Mouse (Mus musculus) gastrocnemius, postnatal 4 days (tissue): ENCODE measurements at regions not wholly inside any gene's neighbourhood (a gene's known extent, or its start where the extent isn't known, plus 50 kb on each side); places are given as distances from the start of the nearest gene placed in this dataset.

Experiments
- DNase-seq, 2 experiments: peaks; one replicate each; pipeline ENCODE4 v3.0.0; 2021 to 2022; ENCODE audit warnings: low spot score in 2 of 2, mixed read lengths in 2 of 2

GRCm38 (mm10) chr15:61096021-61096781, 173.4 kb upstream of the A1bg start:
- DNase-seq, result no peak

DNA sequence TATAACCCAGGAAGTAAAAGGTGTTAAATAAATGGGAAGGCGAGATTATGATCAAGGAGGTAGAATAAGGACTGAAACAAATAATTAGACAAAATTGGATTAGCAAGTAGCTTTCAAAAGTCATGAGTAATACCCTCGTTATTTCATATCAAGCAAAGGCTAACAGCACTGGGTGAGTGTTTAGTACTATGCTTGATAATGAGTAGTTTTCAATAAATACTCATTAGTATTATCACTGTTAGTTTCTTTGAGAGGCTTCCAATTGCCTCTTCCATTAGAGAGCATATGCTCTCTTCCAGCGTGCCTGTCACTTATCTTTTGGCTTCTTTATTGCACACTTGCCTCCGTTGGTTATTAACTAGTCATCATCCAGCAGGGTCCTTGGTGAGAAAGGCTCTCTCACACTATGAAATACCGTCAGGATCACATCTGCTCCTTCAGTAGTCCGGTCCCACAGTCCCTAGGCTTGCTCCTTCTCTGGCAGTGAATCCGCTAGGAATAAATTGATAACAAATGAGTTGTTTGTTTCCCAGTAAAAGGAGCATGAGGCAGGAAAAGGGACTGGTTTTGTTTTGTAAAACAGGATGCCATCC, 132.3 kb upstream of the A1bg start:
- no peak for DNase-seq

DNA sequence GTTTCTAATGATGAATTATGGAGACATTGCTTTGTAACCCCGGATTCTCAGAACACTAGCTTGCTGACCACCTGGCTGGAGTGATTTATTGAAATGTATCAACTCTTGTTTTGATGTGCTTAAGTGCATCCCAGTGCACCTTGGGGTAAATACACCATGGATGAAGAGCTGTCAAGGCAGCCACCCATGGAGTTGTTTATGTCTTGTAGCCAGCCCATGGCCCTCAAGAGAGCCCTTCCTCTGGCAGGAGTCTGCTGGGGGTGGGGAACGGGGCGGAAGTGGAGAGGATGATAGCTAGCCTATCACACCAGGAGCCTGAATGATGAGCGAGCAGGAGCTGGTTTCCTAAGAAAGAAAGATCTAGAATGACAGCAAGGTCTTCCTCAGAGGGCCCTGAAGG, 128.6 kb upstream of the A1bg start:
- no peak for DNase-seq

DNA sequence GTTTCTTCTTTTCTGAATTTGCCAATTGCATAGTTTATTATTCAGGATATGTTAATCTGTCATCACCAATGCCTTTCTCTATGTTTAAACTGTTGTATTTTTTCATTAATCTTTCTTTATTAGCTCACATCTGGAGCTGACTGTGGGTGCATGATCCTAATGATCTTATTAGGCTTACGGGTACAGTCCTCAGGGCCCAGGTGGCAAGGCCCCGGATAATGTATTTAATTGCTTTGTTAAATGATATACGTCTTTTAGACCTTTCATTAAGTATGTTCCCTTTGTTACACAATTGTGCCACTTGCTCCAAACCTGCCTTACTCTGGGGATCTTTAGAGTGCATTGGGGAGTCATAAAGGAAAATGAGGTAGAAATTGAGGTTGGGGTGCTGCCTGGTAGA, 86.7 kb upstream of the A1bg start:
- no peak for DNase-seq

- no peak for DNase-seq
Measured at GRCm38 (mm10) chr15:61007461-61008059, 84.7 kb upstream of the A1bg start.

- no peak for DNase-seq
Measured at GRCm38 (mm10) chr15:61006608-61007007, 83.8 kb upstream of the A1bg start.

DNA sequence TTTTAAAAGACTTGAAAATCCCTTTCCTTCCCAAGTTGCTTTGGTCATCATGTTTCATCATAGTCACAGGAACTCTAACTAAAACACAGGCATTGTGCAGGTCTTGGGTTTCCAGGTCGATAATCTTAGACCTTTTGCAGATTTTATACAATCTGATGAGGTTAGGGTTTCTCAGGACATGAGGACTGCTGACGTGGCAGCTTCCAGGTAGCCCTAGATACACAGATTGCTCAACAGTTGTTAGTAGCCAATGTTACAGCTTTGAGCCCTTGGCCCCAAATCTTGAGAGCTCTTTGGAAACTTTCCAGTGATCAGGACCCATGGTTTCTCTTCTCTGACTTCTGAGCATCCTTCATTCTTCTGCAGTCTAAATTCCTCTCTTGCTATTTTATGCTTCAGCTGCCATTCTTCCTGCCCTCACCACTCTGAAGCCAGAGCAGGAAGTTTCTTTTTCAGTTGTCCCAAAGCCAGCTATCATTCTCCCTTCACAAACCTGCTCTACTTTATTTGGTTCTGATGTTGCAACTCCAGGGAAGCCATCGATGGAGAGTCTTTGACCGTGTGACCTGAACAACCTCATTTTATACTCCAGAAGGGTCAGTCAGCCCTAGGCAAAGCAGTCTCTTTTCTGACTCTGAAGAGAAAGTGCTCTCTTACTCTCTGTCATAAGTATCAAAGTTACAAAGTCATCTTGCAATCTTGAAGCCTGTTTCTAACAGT, 71.3 kb upstream of the A1bg start:
- no peak for DNase-seq

DNA sequence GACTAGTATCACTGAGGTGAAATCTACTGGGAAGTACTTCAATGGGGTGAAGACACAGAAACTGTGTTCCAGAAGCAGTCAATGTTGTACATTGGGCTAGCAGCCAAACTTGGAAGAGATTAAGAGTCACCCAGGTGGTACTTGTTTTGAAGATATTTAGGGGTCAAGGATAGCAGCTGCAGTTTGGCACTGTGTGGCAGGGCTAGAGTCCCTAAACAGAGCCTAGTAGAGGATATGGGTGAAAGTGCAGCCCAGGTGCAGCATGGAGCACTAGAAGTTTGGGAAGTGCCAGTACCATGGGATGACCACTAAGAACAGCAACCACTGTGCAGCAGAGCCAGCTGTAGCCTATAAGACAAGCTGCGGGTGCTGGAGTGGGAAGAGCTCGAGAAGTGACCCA, 70.6 kb upstream of the A1bg start:
- DNase-seq, result no peak

GRCm38 (mm10) chr15:60982576-60982975, 59.8 kb upstream of the A1bg start:
- no peak for DNase-seq
